Mouse (Mus musculus): Measurements from ENCODE around the gene Vmn1r43.
"Not testable (repeated sequence)": the region's sequence is repeated elsewhere in the genome, so short reads cannot be mapped to it uniquely, and the experiment has no call there.

Gene Vmn1r43

GRCm38 (mm10) chr6:89876313-89876712 is at the start of gene Vmn1r43, which contains the start of gene Vmn1r42:
TSS of gene Vmn1r43 (minus strand) at chr6:89876413.
TSS of gene Vmn1r42 (minus strand) at chr6:89876413.
- DNase-seq, result not testable (repeated sequence)

- no peak for DNase-seq
Measured at GRCm38 (mm10) chr6:89883812-89884211, 7.6 kb upstream of the Vmn1r43 start.

GRCm38 (mm10) chr6:89883360-89883759 is 7.1 kb upstream of the Vmn1r43 start, which contains the start of gene Vmn1r44:
TSS of gene Vmn1r44 (plus strand) at chr6:89883660.
- DNase-seq, result no peak

GRCm38 (mm10) chr6:89880867-89881266 is 4.7 kb upstream of the Vmn1r43 start:
- DNase-seq, result no peak

- DNase-seq, result no peak
Measured at GRCm38 (mm10) chr6:89876963-89877362, 750 bp upstream of the Vmn1r43 start.

- no peak for DNase-seq
Measured at GRCm38 (mm10) chr6:89867976-89868375, 8.2 kb downstream of the Vmn1r43 start.

GRCm38 (mm10) chr6:89867276-89867675 is 8.9 kb downstream of the Vmn1r43 start:
- no peak for DNase-seq

- DNase-seq, result no peak
Measured at GRCm38 (mm10) chr6:89863792-89864191, 12.4 kb downstream of the Vmn1r43 start.

GRCm38 (mm10) chr6:89859839-89860238 is 16.4 kb downstream of the Vmn1r43 start:
- no peak for DNase-seq

- DNase-seq, result no peak
Measured at GRCm38 (mm10) chr6:89857552-89857951, 18.7 kb downstream of the Vmn1r43 start.
